Mouse (Mus musculus): Measurements from ENCODE around the gene Hist1h2ad. TPM values are rescaled to one million over a fixed set of nuclear protein-coding genes. Genes with fewer than 3 reads are reported as not detected.

Gene Hist1h2ad
- polyA plus RNA-seq, 1 experiment, result 2.4 TPM

Other genes starting within 250 kb of the Hist1h2ad start
- gene Zfp322a, start 205.2 kb upstream of the Hist1h2ad start, polyA plus RNA-seq (2012; rRNA removed), result 21.3 and 30.9 TPM in 2 replicates
- 8.8 and 10.0 TPM in 2 replicates for gene Abt1, start 150.5 kb upstream of the Hist1h2ad start, polyA plus RNA-seq (2012; rRNA removed)
- gene Btn1a1, start 108.5 kb upstream of the Hist1h2ad start, polyA plus RNA-seq (2012; rRNA removed), result 0.07 and 0.31 TPM in 2 replicates
- 0.34 and 0.82 TPM in 2 replicates for gene Btn2a2, start 85.5 kb upstream of the Hist1h2ad start, polyA plus RNA-seq (2012; rRNA removed)
- 21.7 and 31.0 TPM in 2 replicates for gene Hist1h4h, start 43.3 kb upstream of the Hist1h2ad start, polyA plus RNA-seq (2012; rRNA removed)
- gene Hist1h2af, start 40.5 kb upstream of the Hist1h2ad start, polyA plus RNA-seq (2012; rRNA removed), result 189 and 273 TPM in 2 replicates
- gene Hist1h3g, start 39.0 kb upstream of the Hist1h2ad start, polyA plus RNA-seq (2012; rRNA removed), result 38.6 and 41.4 TPM in 2 replicates
- 3.2 and 6.3 TPM in 2 replicates for gene Hist1h2bh, start 31.0 kb upstream of the Hist1h2ad start, polyA plus RNA-seq (2012; rRNA removed)
- gene Hist1h3f, start 30.3 kb upstream of the Hist1h2ad start, polyA plus RNA-seq (2012; rRNA removed), result 5.1 and 6.2 TPM in 2 replicates
- 19.4 and 22.4 TPM in 2 replicates for gene Hist1h4f, start 22.7 kb upstream of the Hist1h2ad start, polyA plus RNA-seq (2012; rRNA removed)
- gene Hist1h1d, start 21.1 kb upstream of the Hist1h2ad start, polyA plus RNA-seq (2012; rRNA removed), result 0.65 and 1.3 TPM in 2 replicates
- gene Hist1h3e, start 12.0 kb upstream of the Hist1h2ad start, polyA plus RNA-seq (2012; rRNA removed), result 41.5 and 49.2 TPM in 2 replicates
- 17.0 and 26.2 TPM in 2 replicates for gene Hist1h2ae, start 3.2 kb upstream of the Hist1h2ad start, polyA plus RNA-seq (2012; rRNA removed)
- 14.7 and 42.2 TPM in 2 replicates for gene Hist1h2bg, start 3.0 kb upstream of the Hist1h2ad start, polyA plus RNA-seq (2012; rRNA removed)
- gene Hist1h2bf, start 185 bp upstream of the Hist1h2ad start, polyA plus RNA-seq (2012; rRNA removed), result 8.0 and 18.9 TPM in 2 replicates
- gene Hist1h3d, start 1.4 kb downstream of the Hist1h2ad start, polyA plus RNA-seq (2012; rRNA removed), result 21.2 and 34.9 TPM in 2 replicates
- gene Hist1h4d, start 7.2 kb downstream of the Hist1h2ad start, polyA plus RNA-seq (2012; rRNA removed), result 10.3 and 11.7 TPM in 2 replicates
- 1.9 and 4.2 TPM in 2 replicates for gene Hist1h2be, start 46.7 kb downstream of the Hist1h2ad start, polyA plus RNA-seq (2012; rRNA removed)
- 11.1 and 13.7 TPM in 2 replicates for gene Hist1h1e, start 48.2 kb downstream of the Hist1h2ad start, polyA plus RNA-seq (2012; rRNA removed)
- 1.2 and 2.0 TPM in 2 replicates for gene Hist1h2ac, start 109.6 kb downstream of the Hist1h2ad start, polyA plus RNA-seq (2012; rRNA removed)
- gene Hist1h2bc, start 109.8 kb downstream of the Hist1h2ad start, polyA plus RNA-seq (2012; rRNA removed), result 17.0 and 27.2 TPM in 2 replicates
- 0.11 and 0.17 TPM in 2 replicates for gene Hist1h1t, start 121.4 kb downstream of the Hist1h2ad start, polyA plus RNA-seq (2012; rRNA removed)
- 7.5 and 10.3 TPM in 2 replicates for gene Hist1h4c, start 124.1 kb downstream of the Hist1h2ad start, polyA plus RNA-seq (2012; rRNA removed)
- gene Hfe, start 136.5 kb downstream of the Hist1h2ad start, polyA plus RNA-seq (2012; rRNA removed), result 1.8 and 1.9 TPM in 2 replicates
- 13.2 and 15.1 TPM in 2 replicates for gene Hist1h1c, start 164.4 kb downstream of the Hist1h2ad start, polyA plus RNA-seq (2012; rRNA removed)
- 51.1 and 52.4 TPM in 2 replicates for gene Hist1h3c, start 171.2 kb downstream of the Hist1h2ad start, polyA plus RNA-seq (2012; rRNA removed)
- 6.3 and 16.8 TPM in 2 replicates for gene Hist1h2bb, start 172.4 kb downstream of the Hist1h2ad start, polyA plus RNA-seq (2012; rRNA removed)
- 44.2 and 53.2 TPM in 2 replicates for gene Hist1h2ab, start 176.7 kb downstream of the Hist1h2ad start, polyA plus RNA-seq (2012; rRNA removed)
- gene Hist1h3b, start 177.9 kb downstream of the Hist1h2ad start, polyA plus RNA-seq (2012; rRNA removed), result 52.8 and 64.6 TPM in 2 replicates
- gene Hist1h4b, start 182.6 kb downstream of the Hist1h2ad start, polyA plus RNA-seq (2012; rRNA removed), result 29.2 and 64.2 TPM in 2 replicates
- gene Hist1h4a, start 186.8 kb downstream of the Hist1h2ad start, polyA plus RNA-seq (2012; rRNA removed), result 7.3 and 15.7 TPM in 2 replicates
- 31.4 and 33.8 TPM in 2 replicates for gene Hist1h3a, start 188.0 kb downstream of the Hist1h2ad start, polyA plus RNA-seq (2012; rRNA removed)
- 9.1 and 22.2 TPM in 2 replicates for gene Hist1h1a, start 189.3 kb downstream of the Hist1h2ad start, polyA plus RNA-seq (2012; rRNA removed)
- gene Trim38, start 195.5 kb downstream of the Hist1h2ad start, polyA plus RNA-seq (2012; rRNA removed), result not detected in 2 replicates
- 0.01 and 0.04 TPM in 2 replicates for gene Slc17a2, start 232.6 kb downstream of the Hist1h2ad start, polyA plus RNA-seq (2012; rRNA removed)

Data from central nervous system, embryonic 11.5 days (tissue).